Mouse (Mus musculus) small intestine, adult 2 months (tissue): ENCODE data around the gene Mlc1.

ENCODE experiments used
- CTCF ChIP-seq: fragments of 200-500 bp; IDR thresholded peaks from 2 replicates; pipeline ENCODE4 v1.5.1; 2012; ENCODE audit warnings: low read depth, mild to moderate bottlenecking, control low read depth, inconsistent platforms, low read length, moderate library complexity, mixed read lengths; ENCODE audit not compliant: insufficient replicate concordance, insufficient read length; ENCODE audit errors: extremely low read depth
- POLR2A ChIP-seq: fragments of 200-500 bp; IDR thresholded peaks from 2 replicates; pipeline ENCODE4 v1.6.1; 2012; ENCODE audit warnings: low read depth, mild to moderate bottlenecking, control low read depth, inconsistent platforms, low read length, moderate library complexity

DNA sequence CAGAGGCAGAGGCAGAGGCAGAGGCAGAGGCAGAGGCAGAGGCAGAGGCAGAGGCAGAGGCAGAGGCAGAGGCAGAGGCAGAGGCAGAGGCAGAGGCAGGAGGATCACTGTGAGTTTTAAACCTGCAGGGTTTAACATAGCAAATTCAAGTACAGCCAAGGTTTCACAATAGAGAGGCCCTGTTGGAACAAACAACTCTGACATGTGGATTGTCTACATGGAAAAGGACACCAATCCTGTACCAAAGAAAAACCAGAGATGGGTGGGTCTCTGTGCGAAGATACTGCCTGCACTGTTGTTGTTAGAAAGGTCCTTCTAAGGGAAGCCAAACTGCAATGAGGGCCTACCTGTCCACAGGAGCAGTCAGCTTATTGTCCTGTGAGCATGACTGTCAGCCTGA lies 58.7 kb downstream of the Mlc1 start:
- TF ChIP-seq CTCF (no peak), POLR2A (no peak)
